Mouse (Mus musculus): ENCODE measurements at regions not wholly inside any gene's neighbourhood (a gene's known extent, or its start where the extent isn't known, plus 50 kb on each side); places are given as distances from the start of the nearest gene placed in this dataset.

GRCm38 (mm10) chr12:16272441-16272840 is 338.3 kb downstream of the Lpin1 start:
- DNase-seq, result no peak
- intact Hi-C loops (cut with DNase I), result no loop called here

GRCm38 (mm10) chr12:16270876-16271275 is 339.9 kb downstream of the Lpin1 start:
- no peak for DNase-seq
- intact Hi-C loops (cut with DNase I), result no loop called here

DNA sequence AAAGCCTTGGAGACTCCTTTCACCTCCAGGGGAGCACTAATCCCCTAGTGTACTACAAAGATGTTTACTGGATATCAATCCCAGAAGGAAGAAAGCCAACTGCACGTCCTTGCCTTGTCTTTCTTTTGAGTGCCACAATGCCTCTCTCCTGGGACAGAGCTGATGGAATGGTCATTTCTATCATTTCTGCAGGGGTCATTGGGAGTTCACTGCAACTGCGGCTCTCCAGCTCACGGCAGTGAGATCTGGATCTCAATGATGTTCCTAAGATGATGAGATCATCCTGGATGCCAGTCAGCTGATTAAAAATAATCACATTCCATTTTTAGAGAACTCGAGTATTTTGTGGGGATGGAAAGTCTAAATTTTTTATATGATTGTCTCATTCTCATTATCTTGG is 341.1 kb downstream of the Lpin1 start:
- intact Hi-C loops (cut with DNase I), result no loop called here
- DNase-seq, result no peak

DNA sequence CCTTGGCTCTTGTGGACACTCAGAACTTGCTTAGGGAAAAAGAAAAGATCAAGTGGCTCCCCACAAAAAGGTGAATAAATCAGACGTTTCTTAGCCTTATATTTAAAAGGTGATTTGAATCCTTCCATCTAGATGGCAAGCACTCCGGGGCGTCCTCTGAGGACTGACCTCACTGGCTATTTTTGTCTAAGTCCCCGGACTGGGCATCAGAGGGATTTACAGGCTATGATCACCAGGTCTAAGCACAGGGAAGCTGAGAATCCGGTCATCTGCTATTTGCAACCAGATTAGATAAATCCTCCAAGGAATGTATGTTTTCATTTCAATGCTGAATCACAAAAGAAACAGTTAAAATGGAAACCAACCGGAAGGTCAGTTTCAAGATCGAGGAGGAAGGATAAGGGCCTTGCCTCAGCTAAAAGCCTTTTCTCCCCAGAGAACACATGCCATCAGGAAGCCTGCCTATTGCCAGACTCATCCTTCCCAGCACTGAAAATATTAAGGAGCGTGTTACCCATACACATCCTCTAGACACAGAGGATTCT is 342.1 kb downstream of the Lpin1 start:
- intact Hi-C loops (cut with DNase I), result no loop called here
- no peak for DNase-seq

- no peak for DNase-seq
- intact Hi-C loops (cut with DNase I), result no loop called here
Observed at GRCm38 (mm10) chr12:16261465-16261864, 349.3 kb downstream of the Lpin1 start.

GRCm38 (mm10) chr12:16260981-16261380 is 349.8 kb downstream of the Lpin1 start:
- intact Hi-C loops (cut with DNase I), result no loop called here
- no peak for DNase-seq

- intact Hi-C loops (cut with DNase I), result no loop called here
- DNase-seq, result no peak
Observed at GRCm38 (mm10) chr12:16260501-16260900, 350.3 kb downstream of the Lpin1 start.

- no peak for DNase-seq
- intact Hi-C loops (cut with DNase I), result no loop called here
Observed at GRCm38 (mm10) chr12:16250621-16251020, 360.1 kb downstream of the Lpin1 start.

DNA sequence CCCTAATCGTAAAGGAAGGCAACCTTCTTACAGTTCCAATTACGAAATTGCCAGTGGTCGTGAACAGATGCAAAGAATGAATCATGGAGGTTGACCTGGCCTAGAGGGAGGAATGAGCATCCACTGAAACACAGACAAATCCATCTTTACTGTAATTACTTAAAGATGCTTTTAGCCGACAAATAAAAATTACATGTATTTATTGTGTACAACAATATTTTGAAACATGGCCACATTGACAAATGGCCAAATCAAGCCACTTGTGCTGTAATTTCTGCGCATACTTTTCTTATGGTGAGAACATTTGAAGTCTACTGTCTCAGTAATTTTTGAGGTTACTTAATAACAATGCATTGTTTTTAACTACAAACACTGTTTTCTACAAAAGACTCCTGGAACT is 360.7 kb downstream of the Lpin1 start:
- DNase-seq, result no peak
- intact Hi-C loops (cut with DNase I), result no loop called here

- intact Hi-C loops (cut with DNase I), result no loop called here
- no peak for DNase-seq
Observed at GRCm38 (mm10) chr12:16239792-16240191, 371.0 kb downstream of the Lpin1 start.

DNA sequence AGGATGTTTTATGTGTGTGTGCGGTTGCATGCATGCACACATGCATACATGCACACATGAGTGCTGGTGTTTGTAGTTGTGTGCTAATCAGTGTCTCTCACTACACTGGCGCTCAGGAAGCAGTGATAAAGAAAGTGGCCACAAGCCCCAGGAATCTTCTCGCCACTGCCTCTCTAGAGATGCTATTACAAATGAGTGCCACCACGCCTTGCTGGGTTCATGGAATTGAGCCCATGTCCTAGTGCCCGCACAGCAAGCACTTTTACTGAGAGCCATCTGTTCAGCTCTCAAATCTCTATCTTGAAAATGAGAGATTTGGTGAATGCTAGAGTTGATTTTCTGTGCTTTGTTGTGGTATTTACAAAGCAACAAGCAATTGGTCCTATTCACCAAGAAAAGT is 373.3 kb downstream of the Lpin1 start:
- peak; percentile 42 for DNase-seq
- intact Hi-C loops (cut with DNase I), result no loop called here

- intact Hi-C loops (cut with DNase I), result no loop called here
- no peak for DNase-seq
Observed at GRCm38 (mm10) chr12:16233559-16233958, 377.2 kb downstream of the Lpin1 start.

- no peak for DNase-seq
- intact Hi-C loops (cut with DNase I), result no loop called here
Observed at GRCm38 (mm10) chr12:16232828-16233227, 377.9 kb downstream of the Lpin1 start.

- intact Hi-C loops (cut with DNase I), result no loop called here
- no peak for DNase-seq
Observed at GRCm38 (mm10) chr12:16232051-16232450, 378.7 kb downstream of the Lpin1 start.

DNA sequence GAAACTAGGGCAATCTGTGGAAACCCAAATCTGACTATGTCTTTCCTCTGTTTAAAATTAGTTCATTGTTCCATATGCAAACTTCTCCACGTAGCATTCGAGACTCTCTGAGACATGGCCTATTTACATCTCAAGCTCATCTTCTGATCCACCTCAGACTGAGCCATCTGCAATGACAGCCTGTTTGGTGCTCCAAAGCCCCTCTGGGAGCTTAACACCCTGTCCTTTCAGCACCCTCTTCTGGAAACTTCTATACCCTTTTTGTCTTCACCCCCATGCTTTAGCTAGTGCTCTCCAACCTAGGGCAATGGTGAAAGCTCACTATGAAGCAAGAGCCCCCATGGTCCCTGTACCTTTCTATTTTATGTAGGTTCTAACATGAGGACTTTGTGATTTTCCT is 379.7 kb downstream of the Lpin1 start:
- DNase-seq, result no peak
- intact Hi-C loops (cut with DNase I), result no loop called here

- no peak for DNase-seq
- intact Hi-C loops (cut with DNase I), result no loop called here
Observed at GRCm38 (mm10) chr12:16225428-16225827, 385.3 kb downstream of the Lpin1 start.

- intact Hi-C loops (cut with DNase I), result no loop called here
- DNase-seq, result peak; percentile 31
Observed at GRCm38 (mm10) chr12:16222836-16223450, 387.8 kb downstream of the Lpin1 start.

GRCm38 (mm10) chr12:16222205-16222604 is 388.6 kb downstream of the Lpin1 start:
- no peak for DNase-seq
- intact Hi-C loops (cut with DNase I), result no loop called here

DNA sequence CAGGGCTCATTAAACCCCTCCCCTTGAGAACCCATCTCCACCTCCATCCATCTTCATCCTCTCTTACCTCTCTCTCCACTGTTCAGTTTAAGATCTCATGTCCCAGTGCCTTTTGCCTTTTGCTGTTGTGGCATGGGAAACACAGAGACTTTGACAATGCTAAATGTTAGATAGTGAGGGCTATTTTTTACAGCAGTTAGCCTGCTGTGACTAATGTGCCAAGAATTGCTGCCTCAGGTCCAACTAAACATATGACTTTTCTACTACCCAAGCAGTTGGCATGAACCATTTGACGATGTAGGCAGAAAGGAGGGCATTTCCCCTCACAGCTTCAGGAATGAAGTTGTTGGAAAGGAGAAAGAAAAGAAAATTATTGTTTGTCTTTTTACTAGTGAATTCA is 389.6 kb downstream of the Lpin1 start:
- DNase-seq, result no peak
- intact Hi-C loops (cut with DNase I), result no loop called here

DNA sequence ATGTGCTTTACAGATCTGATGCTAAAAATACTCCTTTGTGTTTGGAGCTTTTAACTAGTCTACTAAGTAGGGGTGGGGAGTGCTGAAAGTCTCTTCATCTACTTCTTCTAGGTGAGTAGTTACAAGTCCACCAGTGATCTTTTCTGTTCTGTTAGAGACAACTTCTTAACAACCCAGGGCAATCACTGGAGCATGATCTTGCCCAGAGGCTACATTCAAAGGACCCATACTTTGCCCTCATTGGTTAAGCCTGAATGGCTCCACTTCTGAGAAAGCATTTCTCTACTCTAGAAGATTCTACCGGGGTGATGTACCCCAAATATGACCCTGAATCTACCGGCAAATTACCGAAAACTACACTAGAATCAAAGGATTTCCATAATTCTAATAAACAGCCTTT is 390.2 kb downstream of the Lpin1 start:
- intact Hi-C loops (cut with DNase I), result no loop called here

DNA sequence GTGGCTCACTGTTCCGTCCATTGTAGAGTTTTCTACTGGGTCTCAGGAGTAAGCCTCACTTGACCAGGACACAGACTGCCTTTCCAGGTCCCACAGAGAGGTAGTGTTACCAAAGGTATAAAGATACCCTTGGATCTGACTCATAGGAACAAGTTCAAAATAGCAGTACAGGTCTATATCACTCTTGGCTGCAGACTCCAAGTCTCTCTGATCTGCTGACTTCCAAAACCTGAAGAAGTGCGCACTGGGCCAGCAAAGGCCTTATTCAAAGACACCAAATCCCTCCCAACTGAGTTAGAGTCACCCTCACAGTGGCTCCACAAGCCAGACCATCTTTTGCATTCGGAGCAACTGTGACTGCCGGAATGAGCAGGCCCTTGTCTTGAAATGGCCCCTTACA is 391.9 kb downstream of the Lpin1 start:
- intact Hi-C loops (cut with DNase I), result loop anchor here (5.0 kb wide), 1 partner anchor 122 kb away; no protein-coding TSS in a partner anchor
- no peak for DNase-seq

More for the DNA sequence above, 390.2 kb downstream of the Lpin1 start:
- DNase-seq, result no peak

- intact Hi-C loops (cut with DNase I), result no loop called here
- no peak for DNase-seq
Observed at GRCm38 (mm10) chr12:16210553-16210952, 393.8 kb upstream of the Trib2 start.

GRCm38 (mm10) chr12:16210111-16210510 is 393.4 kb upstream of the Trib2 start:
- intact Hi-C loops (cut with DNase I), result no loop called here
- DNase-seq, result no peak

Measured in left cerebral cortex, postnatal 4 days (tissue).